Mouse (Mus musculus): Measurements from ENCODE around the gene Grin3a. TPM values are rescaled to one million over a fixed set of nuclear protein-coding genes. Genes with fewer than 3 reads are reported as not detected.

Gene Grin3a
- polyA plus RNA-seq, 1 experiment from 2014 or later: 0.79 TPM

DNA sequence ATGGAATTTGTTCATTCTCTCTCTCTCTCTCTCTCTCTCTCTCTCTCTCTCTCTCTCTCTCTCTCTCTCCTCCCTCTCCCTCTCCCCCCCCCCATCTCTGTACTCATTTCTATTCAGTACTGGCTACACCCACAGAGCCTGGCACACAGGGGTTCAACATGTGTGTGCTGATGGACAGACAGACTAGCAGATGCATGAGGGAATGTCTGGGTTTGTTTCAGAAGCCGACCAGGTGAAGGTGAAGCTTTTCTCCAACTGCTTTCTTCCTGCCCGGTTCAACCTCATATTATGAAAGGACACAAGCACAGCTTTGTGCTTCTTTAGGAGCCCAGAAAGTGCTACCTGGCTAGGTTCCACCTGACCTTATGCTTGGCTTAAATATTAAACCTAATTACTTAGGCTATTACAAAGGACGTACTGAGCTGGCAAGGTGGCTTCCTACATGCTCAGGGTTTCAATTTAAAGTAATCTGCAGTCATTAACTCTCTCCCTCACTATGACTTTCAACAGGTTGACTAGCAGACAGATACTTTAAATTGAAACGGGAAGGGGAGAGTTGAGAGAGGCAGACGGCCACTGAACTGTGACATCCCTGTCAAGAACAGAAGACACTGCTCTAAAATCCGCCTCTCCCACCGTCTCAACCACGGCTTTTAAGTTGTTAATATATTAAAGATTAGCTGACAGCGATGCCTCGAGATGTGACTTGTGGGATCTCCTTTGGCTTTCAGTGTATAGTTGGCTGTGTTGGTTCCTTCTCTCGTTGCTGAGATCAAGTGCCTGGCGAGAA is 153.9 kb downstream of the Grin3a start:
- 0 out of 2 replicates have a peak, but pooled peaks cover 3% of the 10 kb centered on the region for H3K4me1 ChIP-seq (ENCODE audit: control insufficient read depth, insufficient read depth, low read length)
- peak overlapping the region; percentile 26 for H3K4me2 ChIP-seq (replicated peaks; ENCODE audit: low read depth, low read length)
- ATAC-seq (ENCODE audit: low FRiP score, low TSS enrichment): peak; percentile 76
- H3K9ac ChIP-seq (ENCODE audit: low read depth, low read length): no peak overlapping the region
- H3K27me3 ChIP-seq (ENCODE audit: control insufficient read depth, insufficient read depth, low read length): no peaks in the 10 kb centered on the region
- no peak overlapping the region for H3K4me3 ChIP-seq (ENCODE audit: low read length)
- H3K36me3 ChIP-seq (ENCODE audit: control insufficient read depth, insufficient read depth, low read length): no peaks in the 10 kb centered on the region
- no peak overlapping the region for H3K27ac ChIP-seq (ENCODE audit: low read depth, low read length)
- no peaks in the 10 kb centered on the region for H3K9me3 ChIP-seq (ENCODE audit: control insufficient read depth, low read length)
- 45% methylated on average over 12 of the region's 12 CpGs for WGBS

DNA sequence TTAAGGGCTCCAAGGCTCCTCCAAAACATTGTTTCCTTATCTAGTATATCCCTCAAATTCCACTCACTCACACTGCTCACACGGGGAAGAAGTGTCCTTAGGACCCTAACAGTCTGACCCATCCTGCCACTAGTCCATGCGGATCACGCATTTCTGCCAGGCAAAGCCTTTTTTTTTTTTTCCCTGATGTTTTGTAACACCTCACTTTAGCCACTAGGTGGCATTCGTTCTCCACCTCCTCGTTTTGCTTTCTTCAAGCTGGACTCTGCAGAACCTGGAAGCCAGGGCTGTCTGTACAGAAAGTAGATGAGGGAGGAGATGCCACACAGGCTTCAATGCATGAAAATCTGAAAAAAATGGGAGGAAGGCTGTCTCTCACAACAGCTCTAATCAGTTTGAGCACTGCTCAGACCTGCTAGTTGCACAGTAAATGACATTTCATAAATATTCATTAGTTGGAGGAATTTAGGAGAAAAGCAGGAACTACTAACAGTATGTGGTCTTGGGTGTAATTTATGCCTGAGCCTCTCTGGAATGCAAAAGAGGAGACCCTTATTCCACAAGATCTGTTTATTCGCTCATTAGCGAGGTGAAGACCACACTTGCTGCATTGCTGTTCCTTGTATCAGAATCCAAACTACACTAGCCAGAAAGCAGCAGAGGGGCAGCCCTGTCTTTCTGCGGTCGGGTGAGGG is 156.8 kb downstream of the Grin3a start:
- no peak overlapping the region for H3K27ac ChIP-seq (ENCODE audit: low read depth, low read length)
- H3K9me3 ChIP-seq (ENCODE audit: control insufficient read depth, low read length): no peaks in the 10 kb centered on the region
- H3K4me3 ChIP-seq (ENCODE audit: low read length): no peak overlapping the region
- 0 out of 2 replicates have a peak, but pooled peaks cover 3% of the 10 kb centered on the region for H3K4me1 ChIP-seq (ENCODE audit: control insufficient read depth, insufficient read depth, low read length)
- no peak overlapping the region for H3K4me2 ChIP-seq (replicated peaks; ENCODE audit: low read depth, low read length)
- WGBS: 20% methylated on average over 9 of the region's 9 CpGs
- ATAC-seq (ENCODE audit: low FRiP score, low TSS enrichment): peak; percentile 73
- no peak overlapping the region for H3K9ac ChIP-seq (ENCODE audit: low read depth, low read length)
- H3K27me3 ChIP-seq (ENCODE audit: control insufficient read depth, insufficient read depth, low read length): no peaks in the 10 kb centered on the region
- H3K36me3 ChIP-seq (ENCODE audit: control insufficient read depth, insufficient read depth, low read length): no peaks in the 10 kb centered on the region

DNA sequence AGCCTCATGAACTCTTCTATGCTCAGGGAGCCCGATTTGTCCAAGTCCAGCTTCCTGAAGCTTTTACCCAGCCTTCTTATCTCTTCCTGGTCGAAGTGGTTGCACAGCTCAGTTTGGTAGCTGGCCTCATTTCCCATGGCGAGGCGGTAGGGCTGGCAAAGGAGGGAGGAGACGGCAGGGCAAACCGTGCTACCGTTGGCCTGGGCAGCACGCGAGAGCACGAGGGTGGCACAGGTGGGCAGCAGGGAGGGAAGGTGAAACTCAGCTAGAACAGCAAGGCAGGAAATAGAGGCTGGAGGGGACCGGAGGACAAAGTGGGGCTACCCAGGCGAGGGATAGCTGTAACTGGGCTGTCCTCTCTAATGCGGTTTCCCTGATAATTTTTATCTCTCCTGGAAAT is 163.7 kb downstream of the Grin3a start, which contains the start of gene Ppp3r2:
Ppp3r2 (minus strand) TSS at position 213 of the 400 bp plus-strand sequence.
- Histone ChIP-seq H3K4me1 (ENCODE audit: control insufficient read depth, insufficient read depth, low read length) (no peaks in the 10 kb centered on the region), H3K4me3 (ENCODE audit: low read length) (no peak within 1 kb of the TSS), H3K27me3 (ENCODE audit: control insufficient read depth, insufficient read depth, low read length) (no peaks in the 10 kb centered on the region), H3K4me2 (replicated peaks; ENCODE audit: low read depth, low read length) (no peak within 1 kb of the TSS), H3K9ac (ENCODE audit: low read depth, low read length) (no peak within 1 kb of the TSS), H3K36me3 (ENCODE audit: control insufficient read depth, insufficient read depth, low read length) (no peaks in the 10 kb centered on the region), H3K9me3 (ENCODE audit: control insufficient read depth, low read length) (no peaks in the 10 kb centered on the region), H3K27ac (ENCODE audit: low read depth, low read length) (no peak within 1 kb of the TSS)
- WGBS: 88% methylated on average over 13 of the region's 13 CpGs
- no peak for ATAC-seq (ENCODE audit: low FRiP score, low TSS enrichment)

DNA sequence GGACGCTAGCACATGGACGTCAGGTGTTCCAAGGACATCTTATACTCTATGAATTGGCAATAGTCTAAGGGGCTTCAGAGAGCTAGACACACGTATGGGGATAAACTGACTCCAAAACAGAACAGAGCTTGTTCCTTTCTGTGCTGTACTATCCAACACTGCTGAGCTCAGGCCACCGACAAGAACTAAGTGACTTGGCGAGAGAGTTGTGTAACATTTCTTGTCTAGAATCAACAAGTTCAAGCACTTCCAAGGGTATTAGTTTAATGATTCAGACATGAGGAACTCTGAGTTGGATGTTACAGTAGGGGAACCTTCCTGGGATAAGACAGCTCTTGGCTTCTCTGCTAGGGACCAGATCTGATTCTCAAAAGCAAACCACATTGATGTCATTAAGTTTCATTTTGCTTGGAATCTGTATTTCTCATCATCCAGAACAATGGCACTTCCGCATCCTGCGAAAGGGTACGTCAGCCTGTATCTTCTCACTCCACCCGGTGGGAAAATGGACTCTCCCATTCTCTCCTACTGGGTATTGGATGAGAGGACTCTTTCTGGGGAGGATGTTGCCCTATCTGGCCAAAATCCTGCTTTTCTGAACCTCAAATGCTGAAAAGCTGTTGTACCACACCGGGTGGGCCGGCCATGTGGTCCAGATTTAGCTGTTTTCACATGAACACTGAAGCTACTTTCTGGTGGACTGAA is 165.2 kb downstream of the Grin3a start:
- Histone ChIP-seq H3K27me3 (ENCODE audit: control insufficient read depth, insufficient read depth, low read length) (no peaks in the 10 kb centered on the region), H3K9ac (ENCODE audit: low read depth, low read length) (no peak overlapping the region), H3K4me3 (ENCODE audit: low read length) (no peak overlapping the region), H3K27ac (ENCODE audit: low read depth, low read length) (no peak overlapping the region), H3K4me2 (replicated peaks; ENCODE audit: low read depth, low read length) (no peak overlapping the region), H3K4me1 (ENCODE audit: control insufficient read depth, insufficient read depth, low read length) (no peaks in the 10 kb centered on the region), H3K9me3 (ENCODE audit: control insufficient read depth, low read length) (no peaks in the 10 kb centered on the region), H3K36me3 (ENCODE audit: control insufficient read depth, insufficient read depth, low read length) (no peaks in the 10 kb centered on the region)
- ATAC-seq (ENCODE audit: low FRiP score, low TSS enrichment): no peak
- 95% methylated on average over 11 of the region's 11 CpGs for WGBS

DNA sequence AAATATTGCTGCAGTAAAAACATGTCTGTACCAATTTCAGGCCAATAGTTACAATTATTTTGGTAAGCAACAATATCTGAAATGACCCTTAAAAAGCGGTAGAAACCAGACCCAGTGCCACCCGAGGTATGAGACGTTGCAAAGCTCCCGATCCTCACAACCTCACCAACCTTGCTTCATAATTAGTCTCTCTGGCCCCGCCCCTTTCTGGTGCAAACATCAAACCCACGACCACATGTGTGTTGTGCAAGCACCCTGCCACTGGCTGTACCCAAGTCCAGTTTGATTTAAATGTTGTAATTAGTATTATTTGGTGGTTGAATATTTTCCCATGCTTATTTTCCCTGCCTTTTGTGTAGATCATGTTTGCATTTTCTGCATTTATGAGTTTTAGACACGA is 168.8 kb downstream of the Grin3a start:
- Histone ChIP-seq H3K4me2 (replicated peaks; ENCODE audit: low read depth, low read length) (no peak overlapping the region), H3K36me3 (ENCODE audit: control insufficient read depth, insufficient read depth, low read length) (no peaks in the 10 kb centered on the region), H3K27ac (ENCODE audit: low read depth, low read length) (no peak overlapping the region), H3K4me1 (ENCODE audit: control insufficient read depth, insufficient read depth, low read length) (no peaks in the 10 kb centered on the region), H3K9ac (ENCODE audit: low read depth, low read length) (no peak overlapping the region), H3K27me3 (ENCODE audit: control insufficient read depth, insufficient read depth, low read length) (no peaks in the 10 kb centered on the region), H3K9me3 (ENCODE audit: control insufficient read depth, low read length) (no peaks in the 10 kb centered on the region), H3K4me3 (ENCODE audit: low read length) (no peak overlapping the region)
- ATAC-seq (ENCODE audit: low FRiP score, low TSS enrichment): no peak
- 80% methylated on average over 7 of the region's 7 CpGs for WGBS

DNA sequence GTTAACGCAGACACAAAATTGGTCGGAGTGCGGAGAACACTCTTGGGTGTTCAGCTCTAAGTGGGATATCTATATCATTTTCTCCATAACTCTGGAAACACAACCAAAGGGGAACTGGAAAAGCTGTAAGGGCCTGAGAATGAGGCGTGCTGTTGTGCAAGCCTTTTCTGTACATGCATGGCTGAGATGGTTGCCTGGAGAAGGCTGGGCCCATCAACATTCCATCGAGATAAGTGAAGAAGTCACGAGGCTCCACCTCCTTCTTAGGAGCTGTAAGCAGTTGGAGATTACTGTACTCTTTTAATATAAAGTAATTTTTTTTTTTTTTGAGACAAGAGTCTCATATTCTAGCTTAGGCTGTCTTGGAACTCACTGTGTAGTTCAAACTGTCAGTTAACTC is 169.5 kb downstream of the Grin3a start:
- Histone ChIP-seq H3K4me3 (ENCODE audit: low read length) (no peak overlapping the region), H3K27ac (ENCODE audit: low read depth, low read length) (no peak overlapping the region), H3K27me3 (ENCODE audit: control insufficient read depth, insufficient read depth, low read length) (no peaks in the 10 kb centered on the region), H3K9ac (ENCODE audit: low read depth, low read length) (no peak overlapping the region), H3K4me2 (replicated peaks; ENCODE audit: low read depth, low read length) (no peak overlapping the region), H3K4me1 (ENCODE audit: control insufficient read depth, insufficient read depth, low read length) (no peaks in the 10 kb centered on the region), H3K9me3 (ENCODE audit: control insufficient read depth, low read length) (no peaks in the 10 kb centered on the region), H3K36me3 (ENCODE audit: control insufficient read depth, insufficient read depth, low read length) (no peaks in the 10 kb centered on the region)
- ATAC-seq (ENCODE audit: low FRiP score, low TSS enrichment): no peak
- WGBS: 91% methylated on average over 6 of the region's 6 CpGs

DNA sequence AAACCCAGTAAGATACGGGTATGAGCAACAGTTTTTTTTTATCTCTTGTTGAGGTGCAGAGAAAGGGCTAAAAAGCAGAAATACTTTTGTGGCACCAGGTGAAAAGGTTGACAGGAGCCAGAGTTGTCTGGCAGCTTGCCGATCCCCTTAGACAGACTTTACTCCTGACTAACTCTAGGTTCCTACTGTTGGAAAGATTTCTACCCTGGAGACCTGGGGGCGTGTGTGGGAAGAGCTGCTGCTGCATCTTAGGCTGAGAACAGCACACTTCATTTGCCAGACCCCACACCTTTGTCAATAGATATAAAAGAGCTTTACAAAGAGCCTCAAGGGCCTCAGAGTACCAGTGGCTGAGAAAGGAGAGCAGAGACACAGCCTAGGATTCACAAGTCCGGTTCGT is 180.7 kb downstream of the Grin3a start:
- H3K9me3 ChIP-seq (ENCODE audit: control insufficient read depth, low read length): no peaks in the 10 kb centered on the region
- WGBS: 87% methylated on average over 5 of the region's 5 CpGs
- H3K4me2 ChIP-seq (replicated peaks; ENCODE audit: low read depth, low read length): no peak overlapping the region
- ATAC-seq (ENCODE audit: low FRiP score, low TSS enrichment): no peak
- no peak overlapping the region for H3K27ac ChIP-seq (ENCODE audit: low read depth, low read length)
- H3K9ac ChIP-seq (ENCODE audit: low read depth, low read length): no peak overlapping the region
- peaks cover 17% of the 10 kb centered on the region; the same call in 1 of the 2 replicates for H3K36me3 ChIP-seq (ENCODE audit: control insufficient read depth, insufficient read depth, low read length)
- no peaks in the 10 kb centered on the region for H3K27me3 ChIP-seq (ENCODE audit: control insufficient read depth, insufficient read depth, low read length)
- no peak overlapping the region for H3K4me3 ChIP-seq (ENCODE audit: low read length)
- no peaks in the 10 kb centered on the region for H3K4me1 ChIP-seq (ENCODE audit: control insufficient read depth, insufficient read depth, low read length)

DNA sequence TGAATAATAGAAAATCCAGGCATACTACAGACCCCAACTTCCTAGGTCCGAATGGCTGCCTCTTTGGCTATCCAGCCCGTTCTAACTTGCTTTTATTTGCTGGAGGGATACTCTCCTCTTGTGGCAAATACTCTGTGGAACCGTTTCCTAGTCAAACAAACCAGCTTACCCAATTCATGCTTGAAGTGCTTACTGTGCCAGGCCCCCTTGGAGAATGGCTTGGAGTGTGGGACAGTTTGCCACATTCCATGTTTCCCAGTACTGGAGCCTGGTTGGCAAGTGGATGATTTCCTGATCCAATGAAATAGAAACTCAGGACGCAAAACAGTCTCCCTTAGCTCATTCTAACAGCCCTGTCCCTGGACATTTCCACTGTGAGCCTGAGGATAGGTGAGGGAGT is 183.3 kb downstream of the Grin3a start:
- no peaks in the 10 kb centered on the region for H3K9me3 ChIP-seq (ENCODE audit: control insufficient read depth, low read length)
- H3K4me1 ChIP-seq (ENCODE audit: control insufficient read depth, insufficient read depth, low read length): no peaks in the 10 kb centered on the region
- H3K27ac ChIP-seq (ENCODE audit: low read depth, low read length): no peak overlapping the region
- no peak for ATAC-seq (ENCODE audit: low FRiP score, low TSS enrichment)
- WGBS: 95% methylated on average over 4 of the region's 4 CpGs
- peaks cover 33% of the 10 kb centered on the region for H3K36me3 ChIP-seq (ENCODE audit: control insufficient read depth, insufficient read depth, low read length)
- H3K4me3 ChIP-seq (ENCODE audit: low read length): no peak overlapping the region
- no peak overlapping the region for H3K9ac ChIP-seq (ENCODE audit: low read depth, low read length)
- no peaks in the 10 kb centered on the region for H3K27me3 ChIP-seq (ENCODE audit: control insufficient read depth, insufficient read depth, low read length)
- no peak overlapping the region for H3K4me2 ChIP-seq (replicated peaks; ENCODE audit: low read depth, low read length)

DNA sequence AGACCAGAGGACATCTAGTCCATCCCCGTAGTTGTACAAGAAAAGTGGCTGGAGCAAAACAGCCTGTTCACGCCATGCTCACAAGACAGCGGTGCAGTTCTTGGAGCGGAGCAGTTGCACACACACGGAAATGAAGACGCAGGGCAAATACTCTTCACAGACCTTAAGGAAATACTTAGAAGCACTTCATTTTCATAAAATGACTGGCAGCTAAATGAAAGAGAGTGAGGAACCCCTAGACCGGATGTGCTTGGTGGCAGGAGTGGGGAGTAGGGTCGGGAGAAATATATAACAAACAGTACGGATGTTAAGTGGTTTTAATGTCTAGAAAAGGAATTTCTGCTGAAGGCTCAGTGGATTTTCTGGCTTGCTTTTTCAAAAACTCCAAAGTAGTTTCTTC is 183.9 kb downstream of the Grin3a start:
- no peaks in the 10 kb centered on the region for H3K27me3 ChIP-seq (ENCODE audit: control insufficient read depth, insufficient read depth, low read length)
- no peak overlapping the region for H3K4me2 ChIP-seq (replicated peaks; ENCODE audit: low read depth, low read length)
- H3K4me1 ChIP-seq (ENCODE audit: control insufficient read depth, insufficient read depth, low read length): no peaks in the 10 kb centered on the region
- no peak overlapping the region for H3K4me3 ChIP-seq (ENCODE audit: low read length)
- no peak for ATAC-seq (ENCODE audit: low FRiP score, low TSS enrichment)
- WGBS: 96% methylated on average over 9 of the region's 9 CpGs
- H3K9me3 ChIP-seq (ENCODE audit: control insufficient read depth, low read length): no peaks in the 10 kb centered on the region
- peaks cover 39% of the 10 kb centered on the region for H3K36me3 ChIP-seq (ENCODE audit: control insufficient read depth, insufficient read depth, low read length)
- H3K9ac ChIP-seq (ENCODE audit: low read depth, low read length): no peak overlapping the region
- H3K27ac ChIP-seq (ENCODE audit: low read depth, low read length): no peak overlapping the region
